Mouse (Mus musculus): Measurements from ENCODE around the gene Sema3d.

The Sema3d gene

DNA sequence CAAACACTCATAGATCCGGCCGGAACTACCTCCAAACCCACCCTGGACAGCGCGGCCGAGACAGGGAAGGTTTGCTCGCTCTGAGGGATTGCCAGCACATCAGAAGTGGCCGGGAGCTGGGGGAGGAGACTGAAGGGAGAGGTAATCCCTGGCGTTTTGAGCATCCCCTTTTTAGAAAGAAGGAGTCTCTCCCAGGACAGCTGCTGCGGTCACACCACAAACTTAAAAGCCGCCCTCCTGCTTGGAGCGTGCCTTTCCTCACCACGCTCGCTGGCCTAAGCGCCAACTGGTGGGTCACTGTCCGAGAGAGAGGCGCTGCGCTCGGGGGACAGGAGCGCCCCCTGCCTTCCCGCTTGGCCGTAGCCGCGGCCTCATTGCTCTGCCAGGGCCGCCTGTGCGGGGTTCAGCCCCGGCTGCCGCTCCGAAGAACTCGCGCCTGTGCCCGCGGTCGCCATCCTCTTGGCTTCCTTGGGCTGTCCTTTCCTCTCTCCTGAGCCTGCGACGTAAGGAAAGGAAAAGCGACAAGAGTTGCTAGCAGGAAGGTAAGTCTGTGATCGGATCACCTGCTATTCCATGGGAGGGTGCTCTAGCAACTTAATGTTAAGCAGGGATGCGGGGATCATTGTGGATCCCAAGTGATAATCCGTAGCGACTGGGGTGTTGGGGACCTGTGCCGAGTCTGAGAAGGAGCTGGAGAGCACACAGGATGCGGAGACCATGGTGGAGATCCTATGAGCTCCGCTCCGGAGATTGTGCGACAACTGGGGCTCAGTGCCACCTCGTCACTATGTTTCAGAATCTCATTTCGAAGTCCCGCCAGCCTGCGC lies at the start of gene Sema3d:
Gene Sema3d (plus strand): TSS at position 253 of the 827 bp plus-strand sequence.
- peak; percentile 54 for DNase-seq

GRCm38 (mm10) chr5:12377261-12377660 lies 5.9 kb upstream of the Sema3d start:
- DNase-seq, result no peak

DNA sequence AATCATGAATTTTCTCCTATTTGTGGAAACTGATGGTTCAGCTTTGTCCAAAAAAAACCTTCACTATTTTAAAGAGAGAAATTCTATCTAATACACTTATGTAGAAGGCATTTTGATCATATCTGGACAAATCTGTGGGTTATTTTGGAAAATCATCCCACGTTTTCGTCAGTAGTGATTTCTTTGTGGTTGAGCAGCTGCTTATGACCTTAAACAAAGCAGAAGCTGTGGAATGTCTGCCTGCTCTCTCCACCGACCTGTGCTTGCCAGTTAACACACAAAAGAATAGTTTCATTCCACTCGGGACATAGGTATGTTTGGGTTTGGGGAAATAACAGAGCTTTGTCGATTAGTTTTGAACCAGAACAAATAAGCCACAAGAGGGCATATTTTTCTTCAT lies 4.3 kb upstream of the Sema3d start:
- no peak for DNase-seq

GRCm38 (mm10) chr5:12382010-12382409 lies 1.2 kb upstream of the Sema3d start:
- no peak for DNase-seq

- DNase-seq, result no peak
Observed at GRCm38 (mm10) chr5:12383960-12384285, 738 bp downstream of the Sema3d start.

GRCm38 (mm10) chr5:12392667-12393066 lies 9.5 kb downstream of the Sema3d start:
- DNase-seq, result no peak

DNA sequence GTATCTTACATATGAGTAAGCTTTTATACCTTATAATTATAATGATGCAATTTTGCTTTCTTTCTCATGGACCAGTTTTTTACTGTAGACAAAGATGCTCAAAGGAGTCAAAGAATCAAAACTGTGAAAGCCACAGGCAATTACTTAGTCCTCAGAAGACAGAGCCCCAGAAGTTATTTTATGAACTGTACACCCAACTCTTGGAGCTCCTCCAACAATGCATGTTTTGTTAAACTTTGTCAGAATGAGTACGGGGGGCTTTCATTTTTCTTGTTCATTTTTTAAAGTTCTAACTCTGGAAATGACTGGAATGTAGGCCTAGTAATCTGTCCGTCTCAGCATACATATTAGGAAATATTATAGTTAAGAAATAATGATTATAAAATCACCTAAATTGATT lies 16.1 kb downstream of the Sema3d start:
- DNase-seq, result no peak

DNA sequence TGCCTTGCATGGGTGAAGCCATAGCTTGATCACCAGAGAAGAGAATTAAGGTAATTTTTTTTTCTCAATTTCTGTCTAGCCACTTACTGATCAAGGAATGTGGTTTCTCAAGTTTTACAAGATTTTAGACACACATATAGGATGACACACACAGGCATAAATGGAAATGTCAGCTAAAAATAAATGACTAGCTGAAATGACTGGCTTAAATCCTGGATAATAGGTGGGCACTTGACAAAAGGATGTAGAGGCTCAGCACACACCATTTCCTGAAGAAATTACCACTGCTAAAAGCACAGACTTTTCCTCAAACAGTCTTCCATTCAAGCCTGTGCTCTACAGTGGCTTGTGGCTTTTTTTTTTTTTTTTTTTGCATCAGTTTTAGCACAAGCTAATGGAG lies 21.0 kb downstream of the Sema3d start:
- DNase-seq, result no peak

DNA sequence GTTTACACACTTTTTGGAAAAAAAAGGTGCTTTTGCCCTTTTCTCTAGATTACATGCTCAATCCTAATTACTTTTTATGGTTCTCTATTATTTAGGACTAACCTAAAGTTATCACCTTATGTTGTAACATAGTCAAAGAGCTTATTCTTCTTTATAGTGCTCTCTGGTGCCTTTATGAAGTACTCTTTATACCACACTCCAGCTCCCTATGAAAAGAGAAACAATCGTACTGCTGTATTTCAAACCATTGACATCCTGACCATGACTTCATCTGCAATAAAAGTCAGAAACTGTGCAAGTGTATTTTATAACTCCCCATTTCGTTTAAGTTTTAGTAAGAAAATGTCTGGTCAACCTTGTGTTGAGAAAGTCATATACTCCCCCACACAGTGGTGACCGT lies 29.4 kb downstream of the Sema3d start:
- no peak for DNase-seq

DNA sequence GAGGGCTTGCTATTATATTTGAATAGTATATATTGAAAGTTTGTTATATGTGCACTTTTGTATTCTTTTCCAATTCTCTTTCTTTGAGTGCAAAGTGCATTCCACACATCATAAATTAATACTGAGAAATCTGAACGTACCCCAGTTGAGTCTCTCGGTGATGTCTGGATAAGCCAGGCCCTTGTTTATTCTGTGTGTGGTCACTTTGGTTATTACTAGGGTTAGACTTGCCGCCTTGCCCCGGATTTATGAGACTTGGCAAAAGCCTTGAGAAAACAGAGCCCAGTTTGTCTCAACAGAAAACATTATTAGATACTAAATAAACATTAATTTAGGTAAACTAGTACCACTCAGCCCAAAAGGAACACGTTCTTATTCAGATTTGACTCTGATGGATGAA lies 40.1 kb downstream of the Sema3d start:
- no peak for DNase-seq

- DNase-seq, result no peak
Observed at GRCm38 (mm10) chr5:12441737-12442136, 58.6 kb downstream of the Sema3d start.

GRCm38 (mm10) chr5:12442176-12443105 lies 59.3 kb downstream of the Sema3d start:
- DNase-seq, result no peak

- DNase-seq, result no peak
Observed at GRCm38 (mm10) chr5:12451089-12451488, 67.9 kb downstream of the Sema3d start.

DNA sequence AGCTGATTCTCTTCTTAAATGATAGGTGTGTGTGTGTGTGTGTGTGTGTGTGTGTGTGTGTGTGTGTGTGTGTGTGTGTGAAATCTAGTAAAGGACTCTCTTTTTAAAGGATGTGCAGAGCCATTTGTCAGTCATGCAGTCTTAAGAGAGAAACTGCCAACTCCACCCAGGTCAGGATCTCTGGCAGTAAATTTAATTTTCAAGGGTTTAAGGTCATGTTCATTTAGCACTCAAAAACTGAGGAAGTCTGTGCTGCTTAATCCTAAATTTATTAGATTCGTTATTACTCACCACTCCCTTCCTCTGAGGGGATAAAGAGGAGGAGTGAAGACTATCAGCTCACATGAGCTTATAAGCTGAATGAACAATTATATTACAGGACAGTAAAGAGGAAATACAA lies 71.8 kb downstream of the Sema3d start:
- peak; percentile 29 for DNase-seq

DNA sequence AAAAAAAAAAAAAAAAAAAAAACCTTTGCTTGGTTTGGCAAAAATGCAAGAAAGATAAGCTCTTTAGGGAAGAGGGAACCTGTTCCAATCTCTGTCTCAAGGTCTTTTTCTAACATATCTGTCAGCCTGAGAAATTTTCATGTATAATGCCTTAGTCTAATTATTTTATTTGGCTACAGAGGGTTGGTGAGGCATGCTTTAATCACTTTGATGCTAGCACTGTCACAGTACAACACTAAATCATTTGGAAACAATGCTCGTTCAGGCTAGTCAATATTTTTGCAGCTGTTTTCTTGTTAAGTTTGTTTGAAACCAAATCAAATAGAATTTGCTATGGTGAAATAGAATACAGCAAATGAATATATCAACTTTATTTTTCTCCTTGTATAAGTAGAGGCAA lies 74.3 kb downstream of the Sema3d start:
- no peak for DNase-seq

GRCm38 (mm10) chr5:12467568-12468336 lies 84.6 kb downstream of the Sema3d start:
- DNase-seq, result no peak

- DNase-seq, result no peak
Observed at GRCm38 (mm10) chr5:12474904-12475638, 91.9 kb downstream of the Sema3d start.

GRCm38 (mm10) chr5:12475639-12475916 lies 92.4 kb downstream of the Sema3d start:
- no peak for DNase-seq

- no peak for DNase-seq
Observed at GRCm38 (mm10) chr5:12487926-12488325, 104.7 kb downstream of the Sema3d start.

GRCm38 (mm10) chr5:12491704-12492103 lies 108.5 kb downstream of the Sema3d start:
- no peak for DNase-seq

GRCm38 (mm10) chr5:12498227-12498928 lies 115.2 kb downstream of the Sema3d start:
- DNase-seq, result no peak

DNA sequence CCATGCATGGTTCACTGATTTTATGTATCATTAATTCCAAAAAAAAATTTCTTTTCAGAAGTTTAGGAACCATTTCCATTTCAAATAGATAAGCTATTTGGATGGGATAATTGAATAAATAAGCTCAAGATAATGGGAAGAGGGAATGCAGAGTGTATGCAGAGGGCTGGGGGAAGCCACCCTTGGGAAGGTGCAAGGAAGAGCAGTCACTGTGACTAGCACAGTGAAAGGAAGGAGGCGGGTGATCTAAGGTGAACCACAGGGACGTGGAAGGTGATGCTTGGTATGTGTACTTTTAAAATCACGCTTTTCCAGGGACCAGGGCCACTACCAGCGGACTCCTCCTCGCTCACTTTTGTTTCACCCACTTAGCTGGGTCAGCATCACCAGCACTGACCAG lies 115.9 kb downstream of the Sema3d start:
- DNase-seq, result no peak
